Mouse (Mus musculus) B cell, adult 2 months (primary cell): ENCODE data around the gene Stk40.
"Not testable (repeated sequence)": the region's sequence is repeated elsewhere in the genome, so short reads cannot be mapped to it uniquely, and the experiment has no call there.

Experiments used
- DNase-seq, 2 experiments: peaks; one replicate each; pipeline ENCODE4 v3.0.0; 2022

Stk40 gene

GRCm38 (mm10) chr4:126103590-126104068, at the start of gene Stk40:
Gene Stk40, plus strand, starts transcription at chr4:126103957.
- DNase-seq, result peak; percentile 97 to 98

- DNase-seq, result no peak
Observed at GRCm38 (mm10) chr4:126057207-126058133, 46.3 kb upstream of the Stk40 start.

- peak; percentile 88 to 89 for DNase-seq
Observed at GRCm38 (mm10) chr4:126058134-126058996, 45.4 kb upstream of the Stk40 start, which contains the start of gene Oscp1. Gene Oscp1, plus strand, starts transcription at chr4:126058565.

- DNase-seq, result no peak
Observed at GRCm38 (mm10) chr4:126058997-126059362, 44.8 kb upstream of the Stk40 start.

GRCm38 (mm10) chr4:126062856-126063255, 40.9 kb upstream of the Stk40 start:
- peak; percentile 25 to 38 for DNase-seq

GRCm38 (mm10) chr4:126065241-126065640, 38.5 kb upstream of the Stk40 start:
- DNase-seq, result no peak

- no peak for DNase-seq
Observed at GRCm38 (mm10) chr4:126067401-126068077, 36.2 kb upstream of the Stk40 start.

GRCm38 (mm10) chr4:126068842-126069241, 34.9 kb upstream of the Stk40 start:
- no peak for DNase-seq

GRCm38 (mm10) chr4:126077833-126078232, 25.9 kb upstream of the Stk40 start:
- DNase-seq, result no peak

GRCm38 (mm10) chr4:126079266-126079665, 24.5 kb upstream of the Stk40 start:
- DNase-seq, result no peak

GRCm38 (mm10) chr4:126081601-126082000, 22.2 kb upstream of the Stk40 start:
- no peak for DNase-seq

GRCm38 (mm10) chr4:126083021-126083420, 20.7 kb upstream of the Stk40 start:
- DNase-seq, result no peak

GRCm38 (mm10) chr4:126084382-126084781, 19.4 kb upstream of the Stk40 start:
- no peak for DNase-seq

GRCm38 (mm10) chr4:126085996-126086576, 17.7 kb upstream of the Stk40 start:
- DNase-seq, result peak; percentile 86 to 88

- DNase-seq, result no peak
Observed at GRCm38 (mm10) chr4:126090101-126090847, 13.5 kb upstream of the Stk40 start.

- no peak for DNase-seq
Observed at GRCm38 (mm10) chr4:126090848-126091124, 13.0 kb upstream of the Stk40 start.

GRCm38 (mm10) chr4:126091873-126092272, 11.9 kb upstream of the Stk40 start:
- DNase-seq, result no peak

- not testable (repeated sequence) for DNase-seq
Observed at GRCm38 (mm10) chr4:126095622-126096430, 7.9 kb upstream of the Stk40 start.

- DNase-seq, result peak; percentile 95 to 97
Observed at GRCm38 (mm10) chr4:126096464-126097111, 7.2 kb upstream of the Stk40 start, which contains the start of gene Lsm10. Gene Lsm10, plus strand, starts transcription at chr4:126096623.

GRCm38 (mm10) chr4:126097711-126098253, 6.0 kb upstream of the Stk40 start:
- DNase-seq, result no peak
